Mouse (Mus musculus) stomach, embryonic 14.5 days (tissue): ENCODE measurements around the gene Camkk1. TPM values are rescaled to one million over a fixed set of nuclear protein-coding genes. Genes with fewer than 3 reads are reported as not detected.

Source experiments
- ATAC-seq: fragments of 200-750 bp; cut with Nextera tagmentation; 2 replicates; pipeline ENCODE4 v1.8.0; 2017; ENCODE audit warnings: low read depth, moderate TSS enrichment; ENCODE audit not compliant: insufficient number of reproducible peaks, insufficient read depth, low FRiP score
- H3K27ac ChIP-seq: fragments of 300-500 bp; sonication (generic); 2 replicates; pipeline ENCODE4 v1.5.1; 2014; ENCODE audit warnings: mild to moderate bottlenecking, low read length, moderate library complexity, mixed read lengths
- H3K27me3 ChIP-seq: fragments of 300-500 bp; sonication (generic); 2 replicates; pipeline ENCODE4 v1.6.1; 2014; ENCODE audit warnings: low read length, control low read depth, mixed read lengths; ENCODE audit not compliant: control insufficient read depth, insufficient read depth
- H3K36me3 ChIP-seq: fragments of 300-500 bp; sonication (generic); 2 replicates; pipeline ENCODE4 v1.6.1; 2014; ENCODE audit warnings: mild to moderate bottlenecking, control low read depth, low read length, moderate library complexity, mixed read lengths; ENCODE audit not compliant: control insufficient read depth, insufficient read depth
- H3K4me1 ChIP-seq: fragments of 300-500 bp; sonication (generic); 2 replicates; pipeline ENCODE4 v1.6.1; 2014; ENCODE audit warnings: low read length, control low read depth, mixed read lengths; ENCODE audit not compliant: control insufficient read depth, insufficient read depth
- H3K4me2 ChIP-seq: fragments of 300-500 bp; sonication (generic); replicated peaks from 2 replicates; pipeline ENCODE4 v1.6.1; 2014; ENCODE audit warnings: low read depth, low read length, control low read depth
- H3K4me3 ChIP-seq: fragments of 300-500 bp; sonication (generic); 2 replicates; pipeline ENCODE4 v1.5.1; 2014; ENCODE audit warnings: low read depth, low read length, control low read depth
- H3K9ac ChIP-seq: fragments of 300-500 bp; sonication (generic); replicated peaks from 2 replicates; pipeline ENCODE4 v1.6.1; 2014; ENCODE audit warnings: low read depth, mild to moderate bottlenecking, control low read depth, low read length, moderate library complexity, mixed read lengths
- H3K9me3 ChIP-seq: fragments of 300-500 bp; sonication (generic); 2 replicates; pipeline ENCODE4 v1.6.1; 2016; ENCODE audit warnings: low read depth, low read length, control low read depth; ENCODE audit not compliant: control insufficient read depth
- WGBS: fragments of 180-500 bp; shearing (Covaris S2); extraction: QIAGEN DNeasy Blood & Tissue Kit; methylation state at CpG from one replicate; pipeline ENCODE4 v1.1.7; 2014; 5-methylcytosine and 5-hydroxymethylcytosine counted together
- polyA plus RNA-seq: library from polyadenylated mRNA; unstranded; fragments of >200 nt; fragmentation: Nextera tagmentation; extraction: Ambion mirVana; gene quantifications from 2 replicates; pipeline ENCODE4 v1.2.1, GENCODE M21; 2014

Camkk1 gene
- polyA plus RNA-seq, 1 experiment from 2014 or later = 5.0 TPM

GRCm38 (mm10) chr11:73019147-73019795, 463 bp downstream of the Camkk1 start:
- H3K36me3 ChIP-seq = no peaks in the 10 kb centered on the region
- H3K27ac ChIP-seq = no peak overlapping the region
- peak; percentile 15; the same call in 1 of the 2 replicates for ATAC-seq
- H3K9ac ChIP-seq = peak overlapping the region; percentile 39; the same call in 1 of the 2 replicates
- no peaks in the 10 kb centered on the region for H3K27me3 ChIP-seq
- H3K4me3 ChIP-seq = peak overlapping the region; percentile 61
- whole genome bisulfite sequencing = under 1% methylated on average over 46 of the region's 46 CpGs
- H3K9me3 ChIP-seq = no peaks in the 10 kb centered on the region
- peak overlapping the region; percentile 98 for H3K4me2 ChIP-seq
- H3K4me1 ChIP-seq = peaks cover 15% of the 10 kb centered on the region; the same call in 1 of the 2 replicates

- ATAC-seq = no peak
- Histone ChIP-seq H3K9ac (no peak overlapping the region), H3K36me3 (no peaks in the 10 kb centered on the region), H3K4me3 (no peak overlapping the region), H3K4me2 (no peak overlapping the region), H3K9me3 (no peaks in the 10 kb centered on the region), H3K27ac (no peak overlapping the region), H3K4me1 (peaks cover 21% of the 10 kb centered on the region; the same call in 1 of the 2 replicates), H3K27me3 (no peaks in the 10 kb centered on the region)
- 58% methylated on average over 7 of the region's 7 CpGs for WGBS
Measured at GRCm38 (mm10) chr11:73020953-73021800, 2.4 kb downstream of the Camkk1 start.

- Histone ChIP-seq H3K4me3 (no peak overlapping the region), H3K27ac (no peak overlapping the region), H3K4me1 (peaks cover 21% of the 10 kb centered on the region; the same call in 1 of the 2 replicates), H3K9me3 (no peaks in the 10 kb centered on the region), H3K36me3 (no peaks in the 10 kb centered on the region), H3K27me3 (no peaks in the 10 kb centered on the region), H3K4me2 (no peak overlapping the region), H3K9ac (no peak overlapping the region)
- 52% methylated on average over 9 of the region's 9 CpGs for WGBS
- no peak for ATAC-seq
Measured at GRCm38 (mm10) chr11:73023099-73023498, 4.3 kb downstream of the Camkk1 start.

GRCm38 (mm10) chr11:73023827-73024226, 5.0 kb downstream of the Camkk1 start:
- H3K4me3 ChIP-seq = no peak overlapping the region
- no peak overlapping the region; the same call in 1 of the 2 replicates for H3K27ac ChIP-seq
- WGBS = 46% methylated on average over 4 of the region's 4 CpGs

GRCm38 (mm10) chr11:73024236-73024904, 5.6 kb downstream of the Camkk1 start:
- WGBS = 55% methylated on average over 7 of the region's 7 CpGs
- peaks cover 20% of the 10 kb centered on the region; the same call in 1 of the 2 replicates for H3K4me1 ChIP-seq
- ATAC-seq = no peak
- no peak overlapping the region for H3K4me3 ChIP-seq
- H3K4me2 ChIP-seq = no peak overlapping the region
- no peaks in the 10 kb centered on the region for H3K36me3 ChIP-seq
- H3K27me3 ChIP-seq = no peaks in the 10 kb centered on the region
- no peaks in the 10 kb centered on the region for H3K9me3 ChIP-seq
- H3K9ac ChIP-seq = no peak overlapping the region
- H3K27ac ChIP-seq = no peak overlapping the region; the same call in 1 of the 2 replicates

More at GRCm38 (mm10) chr11:73023827-73024226, 5.0 kb downstream of the Camkk1 start:
- no peaks in the 10 kb centered on the region for H3K27me3 ChIP-seq
- H3K4me2 ChIP-seq = no peak overlapping the region
- H3K9me3 ChIP-seq = no peaks in the 10 kb centered on the region
- H3K9ac ChIP-seq = no peak overlapping the region
- no peak for ATAC-seq
- no peaks in the 10 kb centered on the region for H3K36me3 ChIP-seq
- H3K4me1 ChIP-seq = peaks cover 21% of the 10 kb centered on the region; the same call in 1 of the 2 replicates

GRCm38 (mm10) chr11:73026961-73027360, 8.2 kb downstream of the Camkk1 start:
- no peaks in the 10 kb centered on the region for H3K36me3 ChIP-seq
- H3K27me3 ChIP-seq = no peaks in the 10 kb centered on the region
- no peak overlapping the region for H3K4me3 ChIP-seq
- ATAC-seq = no peak
- peaks cover 18% of the 10 kb centered on the region; the same call in 1 of the 2 replicates for H3K4me1 ChIP-seq
- no peak overlapping the region for H3K27ac ChIP-seq
- no peak overlapping the region for H3K9ac ChIP-seq
- H3K4me2 ChIP-seq = 0 out of 2 replicates have a peak overlapping the region, but pooled peaks have one; percentile 5
- H3K9me3 ChIP-seq = no peaks in the 10 kb centered on the region
- 34% methylated on average over 8 of the region's 8 CpGs for WGBS

GRCm38 (mm10) chr11:73030821-73031498, 12.2 kb downstream of the Camkk1 start:
- WGBS = 22% methylated on average over 20 of the region's 20 CpGs
- H3K27me3 ChIP-seq = no peaks in the 10 kb centered on the region
- peak; percentile 90 for ATAC-seq
- H3K9ac ChIP-seq = no peak overlapping the region
- no peaks in the 10 kb centered on the region for H3K36me3 ChIP-seq
- H3K4me2 ChIP-seq = peak overlapping the region; percentile 57
- 0 out of 2 replicates have a peak, but pooled peaks cover 4% of the 10 kb centered on the region for H3K4me1 ChIP-seq
- no peaks in the 10 kb centered on the region for H3K9me3 ChIP-seq
- H3K27ac ChIP-seq = peak overlapping the region; percentile 74
- peak overlapping the region; percentile 24 for H3K4me3 ChIP-seq
